Mouse (Mus musculus) megakaryocyte, adult 5-6 weeks (primary cell): ENCODE data around the gene Rsph3a. TPM values are rescaled to one million over a fixed set of nuclear protein-coding genes. Genes with fewer than 3 reads are reported as not detected.
A peak's percentile ranks its signal among the peaks of the same experiment; 100 is the strongest.
"Not testable (repeated sequence)": the region's sequence is repeated elsewhere in the genome, so short reads cannot be mapped to it uniquely, and the experiment has no call there.

Source experiments
- ATAC-seq: 2 replicates; pipeline ENCODE4 v1.8.0; 2016; ENCODE audit warnings: mild to moderate bottlenecking, inconsistent platforms; ENCODE audit not compliant: poor library complexity, severe bottlenecking
- total RNA-seq, 2 experiments: library from RNA; stranded (forward) in 1 of 2; stranded (reverse) in 1 of 2; fragments of 153-499, 151-499 nt in 1 of 2; fragments of 221-1000, 200-1000 nt in 1 of 2; gene quantifications; 2 replicates each; pipeline versions ENCODE4 v1.2.3 to v1.2.4; 2015 to 2017

Rsph3a gene
- total RNA-seq, 2 experiments from 2014 or later, result 26.0 to 33.5 TPM

DNA sequence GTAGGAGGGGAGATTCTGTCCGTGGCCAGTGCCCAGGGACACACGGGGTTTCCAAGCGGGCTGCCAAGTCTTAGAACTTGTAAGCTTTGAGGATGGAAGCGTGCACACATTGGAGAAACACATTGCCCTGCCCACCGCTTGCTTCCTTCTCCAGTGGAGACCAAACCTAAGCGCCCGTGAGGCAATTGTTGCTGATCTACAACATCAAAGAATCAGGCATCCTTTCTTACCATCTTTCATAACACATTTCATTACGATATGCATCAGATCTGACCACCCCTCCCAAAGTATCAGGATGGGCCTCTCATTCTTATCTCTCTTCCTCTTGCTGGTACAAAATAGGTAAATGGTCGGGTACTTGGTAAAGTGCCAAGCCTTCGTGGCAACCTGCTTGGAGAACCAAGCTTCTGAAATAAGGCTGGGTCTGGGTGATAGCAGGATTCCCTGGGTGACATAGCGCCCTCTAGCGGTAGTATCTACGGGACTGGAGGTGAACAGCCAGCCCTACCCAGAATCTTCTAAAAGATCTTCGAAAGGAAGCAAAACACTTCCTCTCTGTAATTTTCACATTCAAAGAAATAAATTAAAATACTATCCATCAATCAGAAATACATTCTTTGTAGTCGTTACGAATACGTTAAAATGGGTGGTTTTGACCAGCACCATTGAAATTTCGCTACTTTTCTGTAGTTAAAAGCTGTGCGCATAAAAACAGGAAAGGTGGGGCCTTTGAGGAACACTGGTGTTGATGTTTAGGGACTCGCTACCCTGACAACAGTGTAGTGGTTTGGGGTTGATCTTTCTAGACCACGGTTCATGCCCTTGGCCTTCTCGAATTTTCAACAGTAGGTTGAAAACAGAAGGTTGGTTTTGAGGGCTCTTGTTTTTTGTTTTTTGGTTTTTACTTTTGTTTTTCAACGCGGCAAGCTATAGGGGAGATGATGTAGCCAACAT is 17.6 kb upstream of the Rsph3a start:
- peak; percentile 71 for ATAC-seq

DNA sequence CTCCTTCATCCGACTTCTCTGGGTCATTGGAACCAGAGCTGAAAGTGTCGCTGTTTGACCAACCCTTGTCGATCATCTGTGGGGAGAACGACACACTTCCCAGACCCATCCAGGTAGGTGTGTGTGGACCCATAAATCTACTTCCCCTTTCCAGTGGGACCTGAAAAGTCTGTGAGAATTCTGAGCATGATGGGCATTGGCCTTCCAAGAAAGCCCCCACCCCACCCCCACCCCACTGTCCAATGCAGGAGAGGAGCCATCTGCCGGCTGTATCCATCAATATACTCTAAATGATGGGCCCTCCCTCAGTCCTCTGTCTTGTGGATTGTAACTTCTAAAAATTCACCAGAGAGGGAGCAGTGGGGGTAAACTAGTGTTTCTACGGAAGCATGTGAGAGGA is 16.8 kb upstream of the Rsph3a start:
- ATAC-seq, result no peak

DNA sequence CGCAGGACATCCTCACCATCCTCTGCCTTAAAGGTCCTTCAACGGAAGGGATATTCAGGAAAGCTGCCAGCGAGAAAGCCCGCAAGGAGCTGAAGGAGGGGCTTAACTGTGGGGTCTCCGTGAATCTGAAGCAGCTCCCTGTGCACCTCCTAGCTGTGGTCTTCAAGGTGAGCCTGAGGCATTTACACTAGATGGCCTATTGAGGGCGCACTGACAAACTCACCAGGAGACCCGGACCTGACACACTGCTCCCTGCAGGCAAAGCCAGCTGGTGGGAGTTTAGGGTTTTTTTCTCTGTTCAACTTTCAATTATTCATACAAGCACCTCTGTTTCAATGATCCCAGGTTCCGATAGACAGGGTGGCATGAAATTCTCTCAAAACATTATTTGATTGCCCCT is 16.1 kb upstream of the Rsph3a start:
- ATAC-seq, result no peak

DNA sequence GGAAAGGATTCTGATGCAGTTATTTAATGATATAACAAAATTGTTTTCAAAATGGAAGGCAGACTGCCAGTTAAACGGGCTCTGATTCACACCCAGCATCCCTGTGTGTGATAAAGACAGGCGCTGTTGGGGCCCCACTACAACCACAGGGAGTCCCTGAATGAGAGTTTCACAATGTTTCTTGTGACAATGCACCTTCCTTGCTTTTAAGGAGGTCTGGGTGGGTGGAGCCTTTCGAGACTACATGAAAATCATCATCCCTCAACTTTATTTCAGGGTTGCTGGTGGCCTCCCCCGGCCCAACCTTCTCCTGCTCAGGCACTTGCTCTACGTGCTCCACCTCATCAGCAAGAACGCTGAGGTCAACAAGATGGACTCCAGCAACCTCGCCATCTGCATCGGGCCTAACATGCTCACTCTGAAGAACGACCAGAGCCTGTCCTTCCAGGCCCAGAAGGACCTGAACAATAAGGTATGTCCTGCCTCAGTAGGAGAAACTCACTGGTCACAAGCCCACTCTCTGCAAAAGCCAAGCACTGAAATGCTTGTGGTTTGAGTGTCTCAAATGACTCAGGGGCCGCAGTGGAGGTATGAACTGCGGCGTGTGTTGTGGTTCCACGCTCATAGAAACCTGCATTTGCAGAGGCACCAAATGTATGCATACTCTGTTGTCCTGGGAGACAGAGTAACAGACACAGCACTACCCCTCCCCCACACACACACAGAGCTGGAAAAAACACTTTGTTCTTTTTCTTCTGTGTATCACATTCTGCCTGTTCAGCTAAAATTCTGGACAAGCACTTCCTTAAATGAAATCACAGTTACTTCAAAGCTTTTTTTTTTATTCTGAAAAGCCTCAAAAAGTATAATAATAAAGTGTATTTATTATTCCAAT is 14.1 kb upstream of the Rsph3a start:
- no peak for ATAC-seq

DNA sequence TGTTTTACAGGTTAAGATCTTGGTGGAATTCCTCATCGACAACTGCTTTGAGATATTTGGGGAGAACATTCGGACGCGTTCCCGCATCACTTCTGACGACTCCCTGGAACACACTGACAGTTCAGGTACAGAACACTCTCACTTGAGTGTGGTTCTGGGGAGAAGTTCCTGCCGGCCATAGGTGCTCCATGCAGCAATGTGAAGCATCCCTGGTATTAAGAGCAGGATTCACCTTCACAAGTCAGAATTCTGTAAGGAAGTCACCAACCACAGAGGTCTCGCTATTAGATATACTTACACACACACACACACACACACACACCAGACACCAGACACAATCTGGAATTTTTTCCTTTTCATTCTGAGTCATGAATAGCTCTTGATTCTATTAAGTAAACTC is 13.3 kb upstream of the Rsph3a start:
- not testable (repeated sequence) for ATAC-seq

DNA sequence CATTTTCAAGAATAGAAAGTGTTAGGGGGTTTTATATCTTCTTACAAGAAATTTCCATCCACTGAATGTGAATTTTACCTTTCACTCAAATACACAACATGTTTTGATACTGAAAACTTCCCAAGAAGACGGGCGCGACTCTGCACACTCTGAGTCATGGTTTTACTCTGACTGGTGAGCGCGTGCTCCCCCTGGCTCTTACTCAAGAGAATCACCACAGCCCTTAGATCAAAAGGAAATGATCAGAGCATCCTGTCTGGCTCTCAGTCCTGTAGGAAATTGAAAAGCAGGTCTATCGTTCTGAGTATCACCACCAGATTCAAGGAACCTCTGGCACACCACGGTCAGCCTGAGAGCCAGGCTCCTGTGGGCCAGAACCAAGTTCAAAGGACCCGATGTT is 5.8 kb upstream of the Rsph3a start:
- peak; percentile 94 for ATAC-seq

DNA sequence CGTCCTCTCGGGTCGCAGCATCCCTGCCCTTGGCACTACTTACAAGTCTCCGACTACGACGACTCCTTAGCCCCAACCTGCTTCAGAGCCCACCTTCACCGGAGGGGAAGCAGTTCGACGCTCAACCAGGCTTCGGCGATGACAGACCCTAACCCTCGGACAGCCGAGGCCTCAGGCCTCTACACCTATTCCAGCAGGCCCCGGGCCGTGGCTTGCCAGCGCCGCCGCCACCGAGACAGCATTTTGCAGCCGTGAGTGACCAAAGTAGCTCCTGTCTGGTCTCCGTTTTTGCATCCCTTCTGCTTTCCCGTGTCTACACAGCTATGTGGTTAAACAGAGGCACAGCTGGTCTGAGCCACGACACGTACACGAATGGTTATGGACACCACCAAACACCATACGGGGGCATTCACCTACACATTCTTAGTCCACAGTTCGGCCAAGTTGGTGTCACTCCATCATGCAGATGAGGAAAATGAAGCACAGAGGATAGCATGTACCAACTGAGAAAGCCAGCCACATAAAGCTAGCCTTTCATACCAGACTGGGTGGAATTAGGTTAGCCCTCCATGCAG is 726 bp downstream of the Rsph3a start:
- ATAC-seq, result peak; percentile 31

DNA sequence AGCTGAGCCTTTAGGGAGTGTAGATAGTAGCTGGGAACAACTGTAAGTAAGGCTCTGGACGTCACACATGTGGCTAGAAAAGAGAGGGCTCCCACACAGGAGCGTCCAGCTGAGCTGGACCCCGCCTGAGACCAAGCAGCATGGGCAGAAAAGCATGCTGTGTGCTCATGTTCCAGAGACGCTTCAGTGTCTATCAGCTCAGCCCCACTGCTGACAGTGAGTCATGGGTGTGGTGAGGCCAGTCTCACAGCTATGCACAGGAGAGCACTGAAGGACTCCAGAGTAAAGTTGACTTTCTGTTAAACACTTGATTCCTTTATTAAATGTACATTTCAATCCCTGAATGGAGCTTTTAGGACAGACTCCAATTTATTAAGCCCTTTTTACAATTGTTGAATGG is 5.9 kb downstream of the Rsph3a start:
- ATAC-seq, result not testable (repeated sequence)

DNA sequence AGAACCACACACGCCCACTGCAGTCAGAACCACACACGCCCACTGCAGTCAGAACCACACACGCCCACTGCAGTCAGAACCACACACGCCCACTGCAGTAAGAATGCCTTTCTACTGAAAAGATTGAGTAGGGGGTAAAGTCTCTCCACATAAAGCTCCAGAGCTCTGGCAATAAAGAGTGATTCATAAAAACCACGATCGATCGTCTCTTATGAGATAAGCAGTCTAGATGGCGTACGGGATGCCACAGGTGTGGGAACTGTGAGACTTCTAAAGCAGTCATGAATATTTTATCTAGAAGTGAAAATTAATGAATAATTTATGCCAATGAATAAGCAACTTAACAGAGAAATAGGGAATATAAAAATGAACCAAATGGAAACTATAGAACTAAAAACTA is 11.8 kb downstream of the Rsph3a start:
- not testable (repeated sequence) for ATAC-seq

DNA sequence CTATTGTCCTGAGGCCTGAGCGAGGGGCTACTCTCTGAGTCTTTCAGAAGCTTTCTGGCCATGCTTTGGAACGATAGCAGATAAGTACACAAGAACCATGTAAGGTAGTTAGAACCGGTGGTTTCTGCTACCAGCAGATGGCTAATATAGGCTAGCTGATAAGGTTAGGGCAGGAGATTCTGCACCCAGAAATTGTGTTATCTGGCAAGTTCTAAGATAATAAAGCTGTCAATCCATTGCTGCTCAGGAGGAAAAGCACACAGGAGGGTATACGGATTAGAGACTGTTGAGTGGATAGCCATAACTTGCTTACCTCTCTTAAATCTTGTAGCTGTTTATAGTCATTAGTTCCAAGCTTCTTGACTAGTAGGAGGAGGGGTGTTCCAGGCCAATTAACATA is 17.9 kb downstream of the Rsph3a start:
- not testable (repeated sequence) for ATAC-seq

DNA sequence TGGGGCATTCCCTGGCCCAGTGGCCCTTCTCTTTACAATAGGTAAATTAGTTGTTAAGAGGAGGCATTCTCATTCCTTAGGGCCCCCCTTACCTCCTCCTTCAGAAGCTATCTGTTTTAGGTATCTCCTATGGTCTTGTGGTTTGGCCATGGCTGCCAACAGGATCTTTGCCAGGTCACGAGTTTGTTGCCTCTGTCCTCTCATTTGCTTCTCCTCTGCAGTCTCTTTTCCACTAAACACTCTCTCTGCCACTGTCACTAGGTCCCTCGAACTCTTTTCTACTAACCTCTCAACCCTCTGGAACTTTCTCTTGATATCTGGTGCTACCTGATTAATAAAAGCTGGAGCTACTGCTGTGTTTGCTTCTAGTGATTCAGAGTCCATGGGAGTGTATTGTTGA is 19.0 kb downstream of the Rsph3a start:
- not testable (repeated sequence) for ATAC-seq

DNA sequence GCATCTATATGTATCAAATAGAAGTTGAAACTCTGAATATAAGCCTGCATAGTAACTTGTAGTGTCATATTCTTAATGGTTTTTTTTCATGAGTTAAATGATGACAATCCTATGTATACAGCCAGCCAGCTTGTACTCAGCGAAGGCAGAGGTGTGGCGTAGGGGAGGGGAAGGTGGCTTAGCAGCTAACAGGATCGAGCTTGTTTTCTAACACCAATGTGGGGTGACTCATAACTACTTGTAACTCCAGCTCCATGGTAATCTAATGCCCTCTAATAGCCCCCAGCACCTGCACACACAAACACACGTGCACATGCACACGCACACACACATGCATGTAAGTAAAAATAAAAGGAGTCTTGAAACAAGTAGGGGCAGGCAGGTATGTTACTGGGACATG is 23.1 kb downstream of the Rsph3a start:
- not testable (repeated sequence) for ATAC-seq

DNA sequence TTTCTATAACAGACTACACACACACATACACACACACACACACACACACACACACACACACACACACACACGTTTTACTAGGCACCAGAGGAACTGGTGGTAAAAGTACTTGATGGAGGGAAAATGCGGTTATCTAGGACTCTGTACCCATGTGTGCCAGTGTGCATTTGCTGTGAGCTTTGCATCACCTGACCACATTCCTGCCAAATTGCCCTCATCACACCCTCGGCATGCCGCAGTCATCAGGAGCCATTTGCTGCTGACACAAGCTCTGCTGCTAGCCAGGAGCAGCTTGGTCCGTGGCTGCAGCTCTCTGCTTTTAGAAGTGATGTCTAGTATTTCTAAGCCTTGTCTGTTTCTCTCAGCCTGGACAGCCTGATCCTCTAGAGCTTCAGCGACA is 24.4 kb downstream of the Rsph3a start:
- ATAC-seq, result not testable (repeated sequence)

DNA sequence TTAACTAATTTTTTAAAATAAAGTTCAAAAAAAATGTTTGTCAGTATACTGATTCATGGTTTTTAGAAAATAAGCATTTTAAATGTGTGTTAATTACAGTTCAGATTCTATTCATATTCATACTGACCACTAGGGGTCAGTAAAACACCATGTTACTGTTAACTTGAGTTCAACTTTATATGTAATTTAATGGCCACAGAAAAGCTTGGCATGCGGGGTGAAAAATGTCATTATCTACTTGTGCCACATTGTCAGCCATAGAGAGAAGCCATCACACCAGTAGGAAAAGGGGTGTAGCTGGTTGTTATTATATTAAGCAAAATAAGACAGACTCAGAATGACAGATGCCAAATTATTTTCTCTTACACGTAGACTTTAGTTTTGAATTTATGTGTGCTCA is 38.1 kb downstream of the Rsph3a start:
- peak; percentile 77 for ATAC-seq

DNA sequence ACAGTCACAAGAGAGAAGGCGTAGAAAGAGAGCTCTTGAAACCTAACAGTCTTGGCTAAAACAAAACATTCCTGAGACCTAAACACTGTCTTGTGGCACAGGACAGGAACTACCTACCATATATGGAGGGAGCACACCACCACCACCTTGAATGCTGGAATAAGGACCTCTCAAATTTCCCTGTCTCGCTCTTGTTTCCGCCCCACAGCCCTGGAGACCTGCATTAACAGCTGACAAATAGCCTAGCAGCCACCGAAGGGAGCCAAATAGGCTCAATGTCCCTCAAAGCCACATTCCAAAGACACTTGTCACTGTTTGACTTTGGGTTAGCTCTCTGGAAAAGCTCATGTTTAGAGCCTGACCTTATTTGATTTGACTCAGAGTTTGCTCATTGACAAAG is 40.2 kb downstream of the Rsph3a start:
- ATAC-seq, result not testable (repeated sequence)

DNA sequence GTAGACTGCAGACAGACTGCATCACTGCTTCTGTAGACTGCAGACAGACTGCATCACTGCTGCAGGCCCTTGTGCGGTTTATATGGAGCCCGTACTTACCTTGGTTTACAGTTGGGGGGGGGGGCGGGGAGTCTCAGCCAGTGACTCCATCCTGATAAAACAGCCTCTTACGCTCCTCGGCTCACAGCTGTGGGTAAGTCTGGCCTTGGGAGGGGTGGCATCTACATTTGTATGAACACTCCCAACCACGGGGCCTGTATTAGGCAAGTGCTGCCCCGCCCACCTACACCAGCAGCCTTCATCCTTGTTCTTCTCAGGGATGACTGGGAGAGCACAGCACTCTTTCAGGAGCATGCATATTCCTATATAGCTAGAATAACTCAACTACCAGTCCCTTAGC is 41.6 kb downstream of the Rsph3a start:
- ATAC-seq, result not testable (repeated sequence)

DNA sequence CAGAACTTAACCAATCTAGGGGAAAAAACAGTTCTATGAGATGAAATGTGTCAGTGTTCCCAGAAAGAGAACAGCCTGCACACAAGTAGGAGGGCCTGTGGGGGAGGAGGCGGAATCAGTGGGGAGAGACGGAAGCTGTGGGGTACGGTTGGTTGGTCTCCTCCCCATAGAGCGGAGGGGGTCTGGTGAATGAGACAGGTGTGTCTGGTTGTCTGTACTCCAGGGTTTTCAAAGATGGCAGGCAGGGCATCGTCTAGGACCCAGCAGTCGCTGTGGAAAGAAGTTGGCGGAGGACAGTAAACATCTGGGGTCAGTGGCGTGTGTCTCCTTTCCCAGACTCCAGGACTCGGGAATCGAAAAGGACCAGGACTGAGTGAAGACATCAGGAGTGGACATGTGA is 57.8 kb downstream of the Rsph3a start:
- ATAC-seq, result not testable (repeated sequence)

DNA sequence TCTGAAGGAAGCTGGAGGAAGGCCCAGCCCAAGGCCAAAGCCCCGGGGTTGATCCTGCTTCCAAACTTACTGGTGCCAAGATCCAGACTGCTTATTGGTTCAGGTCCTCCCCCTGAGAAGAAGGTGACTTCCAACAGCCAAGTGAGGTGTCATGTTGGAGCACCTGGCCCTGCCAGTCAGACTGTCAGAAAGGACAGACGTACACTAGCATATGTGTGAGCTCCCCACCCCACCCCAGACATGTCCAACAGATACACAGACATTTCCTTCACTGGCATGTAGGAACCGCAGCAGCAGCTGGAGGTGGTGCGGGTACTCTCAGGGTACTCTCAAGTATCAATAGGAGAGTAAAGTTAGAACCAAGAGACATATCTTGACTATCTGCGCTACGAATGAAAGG is 61.4 kb downstream of the Rsph3a start:
- not testable (repeated sequence) for ATAC-seq

DNA sequence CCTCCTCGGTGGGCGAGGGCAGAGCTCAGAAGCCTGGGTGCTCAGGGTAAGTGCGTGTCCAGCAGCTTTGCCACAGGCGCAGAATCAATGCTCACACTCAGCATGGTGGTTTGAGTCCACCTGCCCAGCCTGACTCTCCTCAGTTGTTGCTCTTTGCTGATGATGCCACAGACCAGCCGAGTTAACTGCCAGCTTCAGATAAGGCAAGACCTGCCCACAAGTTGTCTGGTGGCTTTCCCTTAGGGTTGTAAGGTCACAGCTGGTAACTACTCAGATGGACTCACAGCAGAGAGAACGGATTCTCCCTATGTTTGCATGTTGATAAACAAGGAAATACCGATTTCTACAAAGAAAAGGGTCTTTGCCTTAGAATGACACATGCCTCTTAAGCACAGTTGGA is 64.2 kb downstream of the Rsph3a start:
- ATAC-seq, result 0 out of 2 replicates have a peak, but pooled peaks have one; percentile 27

DNA sequence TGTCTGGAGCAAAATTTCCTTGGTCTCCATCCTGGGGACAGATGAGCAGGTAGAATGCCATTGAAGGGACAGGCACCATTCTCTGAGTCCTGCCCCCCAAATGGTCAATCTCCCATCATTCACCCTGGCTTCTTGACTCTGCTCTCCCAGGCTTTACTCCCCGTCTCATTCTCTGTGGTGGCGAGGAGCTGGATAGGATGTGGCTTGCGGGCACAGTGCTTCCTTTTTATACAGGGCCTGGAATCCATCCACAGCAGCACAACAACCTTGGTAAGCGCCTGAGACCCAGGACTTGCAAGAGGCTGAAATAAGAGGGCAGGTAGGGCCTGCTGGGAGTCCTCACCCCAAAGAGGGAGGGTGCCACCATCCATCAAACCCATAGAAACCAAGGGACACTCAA is 68.6 kb downstream of the Rsph3a start:
- peak; percentile 66 for ATAC-seq

DNA sequence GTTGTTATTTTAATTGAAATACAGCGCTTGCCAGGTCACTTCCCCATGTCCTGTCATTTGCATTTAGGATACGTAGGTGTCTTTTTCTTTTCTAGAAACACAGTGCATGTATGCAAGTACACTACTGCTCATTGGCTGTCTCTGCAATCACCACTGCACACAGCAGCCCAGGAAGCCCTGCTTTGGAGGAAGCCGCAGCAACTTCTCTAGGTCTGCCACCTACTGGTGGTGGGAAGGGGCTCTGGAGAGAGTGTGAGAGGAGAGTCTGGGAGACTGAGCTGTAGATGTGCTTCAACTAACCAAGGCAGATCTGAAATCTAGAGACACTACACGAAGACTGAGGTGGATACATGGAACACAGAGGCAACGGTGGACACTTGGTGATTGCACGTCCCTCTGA is 77.3 kb downstream of the Rsph3a start:
- peak; percentile 77 for ATAC-seq
